Mouse (Mus musculus) megakaryocyte progenitor cell, adult 5-6 weeks (primary cell): ENCODE data around the gene Ttc32. TPM values are rescaled to one million over a fixed set of nuclear protein-coding genes. Genes with fewer than 3 reads are reported as not detected.
"Not testable (repeated sequence)": the region's sequence is repeated elsewhere in the genome, so short reads cannot be mapped to it uniquely, and the experiment has no call there.

ENCODE experiments used
- ATAC-seq: replicated peaks from 2 replicates; pipeline ENCODE4 v1.8.0; 2016; ENCODE audit warnings: mild to moderate bottlenecking, moderate TSS enrichment, inconsistent platforms; ENCODE audit not compliant: poor library complexity
- total RNA-seq, 2 experiments: library from RNA; stranded (forward) in 1 of 2; stranded (reverse) in 1 of 2; fragments of 157-497, 149-512 nt in 1 of 2; fragments of 200-1000 nt in 1 of 2; gene quantifications; 2 replicates each; pipeline versions ENCODE4 v1.2.3 to v1.2.4; 2015 to 2017

Ttc32 gene
- 41.9 and 43.1 TPM in 2 replicates for total RNA-seq (2015)
- 23.2 and 29.7 TPM in 2 replicates for total RNA-seq (2017)

- ATAC-seq: peak; percentile 85
Observed at GRCm38 (mm10) chr12:9029888-9030723, at the start of gene Ttc32. Gene Ttc32, plus strand, starts transcription at chr12:9029997.

- ATAC-seq: no peak
Observed at GRCm38 (mm10) chr12:8993231-8993630, 36.6 kb upstream of the Ttc32 start.

- ATAC-seq: peak; percentile 58
Observed at GRCm38 (mm10) chr12:8998318-8998717, 31.5 kb upstream of the Ttc32 start.

GRCm38 (mm10) chr12:9002038-9002648 is 27.7 kb upstream of the Ttc32 start:
- ATAC-seq: peak; percentile 95

- ATAC-seq: peak; percentile 74
Observed at GRCm38 (mm10) chr12:9007146-9007545, 22.7 kb upstream of the Ttc32 start.

GRCm38 (mm10) chr12:9007811-9008210 is 22.0 kb upstream of the Ttc32 start:
- ATAC-seq: no peak

GRCm38 (mm10) chr12:9010311-9010710 is 19.5 kb upstream of the Ttc32 start:
- ATAC-seq: no peak

- no peak for ATAC-seq
Observed at GRCm38 (mm10) chr12:9016376-9016775, 13.4 kb upstream of the Ttc32 start.

- no peak for ATAC-seq
Observed at GRCm38 (mm10) chr12:9020431-9020830, 9.4 kb upstream of the Ttc32 start.

- no peak for ATAC-seq
Observed at GRCm38 (mm10) chr12:9020986-9021385, 8.8 kb upstream of the Ttc32 start.

GRCm38 (mm10) chr12:9023031-9023430 is 6.8 kb upstream of the Ttc32 start:
- no peak; the same call in 1 of the 2 replicates for ATAC-seq

- ATAC-seq: no peak
Observed at GRCm38 (mm10) chr12:9024071-9024470, 5.7 kb upstream of the Ttc32 start.

- ATAC-seq: no peak
Observed at GRCm38 (mm10) chr12:9024736-9025135, 5.1 kb upstream of the Ttc32 start.

GRCm38 (mm10) chr12:9026843-9027242 is 3.0 kb upstream of the Ttc32 start:
- ATAC-seq: no peak

GRCm38 (mm10) chr12:9028816-9029215 is 981 bp upstream of the Ttc32 start:
- not testable (repeated sequence) for ATAC-seq

GRCm38 (mm10) chr12:9029506-9029887 is 300 bp upstream of the Ttc32 start:
- peak; percentile 14 for ATAC-seq

GRCm38 (mm10) chr12:9031166-9031565 is 1.4 kb downstream of the Ttc32 start:
- ATAC-seq: no peak

- no peak for ATAC-seq
Observed at GRCm38 (mm10) chr12:9033140-9033539, 3.3 kb downstream of the Ttc32 start.

GRCm38 (mm10) chr12:9036409-9036808 is 6.6 kb downstream of the Ttc32 start:
- ATAC-seq: no peak

GRCm38 (mm10) chr12:9040177-9040576 is 10.4 kb downstream of the Ttc32 start:
- ATAC-seq: 0 out of 2 replicates have a peak, but pooled peaks have one; percentile 14

GRCm38 (mm10) chr12:9040686-9041085 is 10.9 kb downstream of the Ttc32 start:
- ATAC-seq: no peak

GRCm38 (mm10) chr12:9042316-9042715 is 12.5 kb downstream of the Ttc32 start:
- ATAC-seq: no peak
